Mouse (Mus musculus) brown adipose tissue, adult 24 weeks (tissue): ENCODE measurements around the gene Jun. TPM values are rescaled to one million over a fixed set of nuclear protein-coding genes. Genes with fewer than 3 reads are reported as not detected.

Experiments
- polyA plus RNA-seq: library from polyadenylated mRNA; stranded (reverse); fragments of >200 nt; gene quantifications from 2 replicates; pipeline ENCODE4 v1.2.4, GENCODE M21; 2012; ENCODE audit not compliant: missing spikeins, insufficient read depth, insufficient read length

The Jun gene
- polyA plus RNA-seq, 1 experiment = 91.2 TPM

Other genes with a start within 250 kb of the Jun start
- not detected in 2 replicates for gene Eqtn, start 123.4 kb downstream of the Jun start, polyA plus RNA-seq
- gene Mysm1, start 73.1 kb downstream of the Jun start, polyA plus RNA-seq = 8.2 and 9.8 TPM in 2 replicates